Mouse (Mus musculus) splenic B cell, adult 2 months (primary cell): ENCODE measurements around the gene Pde4d.

Source experiments
- DNase-seq: peaks from one replicate; pipeline ENCODE4 v3.0.0-alpha.2; 2011; ENCODE audit warnings: low read depth, low spot score
- H3K27me3 ChIP-seq: 2 replicates; pipeline ENCODE4 v1.6.1; 2012; ENCODE audit warnings: mild to moderate bottlenecking, low read length, moderate library complexity, mixed read lengths; ENCODE audit not compliant: control insufficient read depth, poor library complexity, insufficient read depth, severe bottlenecking
- H3K36me3 ChIP-seq: 2 replicates; pipeline ENCODE4 v1.6.1; 2012; ENCODE audit warnings: mild to moderate bottlenecking, low read length, moderate library complexity, mixed read lengths; ENCODE audit not compliant: control insufficient read depth, poor library complexity, insufficient read depth, severe bottlenecking

Pde4d gene

GRCm38 (mm10) chr13:108598673-108599072, 148.9 kb downstream of the Pde4d start:
- no peaks in the 10 kb centered on the region for H3K36me3 ChIP-seq
- DNase-seq, result no peak
- no peaks in the 10 kb centered on the region for H3K27me3 ChIP-seq

- DNase-seq, result no peak
- H3K27me3 ChIP-seq, result no peaks in the 10 kb centered on the region
- H3K36me3 ChIP-seq, result no peaks in the 10 kb centered on the region
These were observed 149.6 kb downstream of the Pde4d start for GRCm38 (mm10) chr13:108599186-108599900.

- Histone ChIP-seq H3K27me3 (no peaks in the 10 kb centered on the region), H3K36me3 (no peaks in the 10 kb centered on the region)
- no peak for DNase-seq
These were observed 151.3 kb downstream of the Pde4d start for GRCm38 (mm10) chr13:108601021-108601420.

GRCm38 (mm10) chr13:108603502-108603901, 153.8 kb downstream of the Pde4d start:
- Histone ChIP-seq H3K27me3 (no peaks in the 10 kb centered on the region), H3K36me3 (no peaks in the 10 kb centered on the region)
- no peak for DNase-seq

GRCm38 (mm10) chr13:108604213-108604612, 154.5 kb downstream of the Pde4d start:
- no peaks in the 10 kb centered on the region for H3K36me3 ChIP-seq
- no peak for DNase-seq
- no peaks in the 10 kb centered on the region for H3K27me3 ChIP-seq

GRCm38 (mm10) chr13:108618207-108618606, 168.5 kb downstream of the Pde4d start:
- DNase-seq, result no peak
- H3K27me3 ChIP-seq, result no peaks in the 10 kb centered on the region
- no peaks in the 10 kb centered on the region for H3K36me3 ChIP-seq

- Histone ChIP-seq H3K27me3 (no peaks in the 10 kb centered on the region), H3K36me3 (no peaks in the 10 kb centered on the region)
- DNase-seq, result no peak
These were observed 172.9 kb downstream of the Pde4d start for GRCm38 (mm10) chr13:108622681-108623080.

- Histone ChIP-seq H3K36me3 (no peaks in the 10 kb centered on the region), H3K27me3 (no peaks in the 10 kb centered on the region)
- DNase-seq, result no peak
These were observed 174.2 kb downstream of the Pde4d start for GRCm38 (mm10) chr13:108623929-108624328.

GRCm38 (mm10) chr13:108626166-108626565, 176.4 kb downstream of the Pde4d start:
- H3K27me3 ChIP-seq, result no peaks in the 10 kb centered on the region
- no peak for DNase-seq
- H3K36me3 ChIP-seq, result no peaks in the 10 kb centered on the region

- Histone ChIP-seq H3K36me3 (no peaks in the 10 kb centered on the region), H3K27me3 (no peaks in the 10 kb centered on the region)
- DNase-seq, result no peak
These were observed 178.8 kb downstream of the Pde4d start for GRCm38 (mm10) chr13:108628501-108628900.

- DNase-seq, result no peak
- Histone ChIP-seq H3K27me3 (no peaks in the 10 kb centered on the region), H3K36me3 (no peaks in the 10 kb centered on the region)
These were observed 180.8 kb downstream of the Pde4d start for GRCm38 (mm10) chr13:108630576-108630975.

- no peaks in the 10 kb centered on the region for H3K36me3 ChIP-seq
- H3K27me3 ChIP-seq, result no peaks in the 10 kb centered on the region
- DNase-seq, result no peak
These were observed 181.5 kb downstream of the Pde4d start for GRCm38 (mm10) chr13:108631222-108631621.

- DNase-seq, result no peak
- Histone ChIP-seq H3K36me3 (no peaks in the 10 kb centered on the region), H3K27me3 (no peaks in the 10 kb centered on the region)
These were observed 186.8 kb downstream of the Pde4d start for GRCm38 (mm10) chr13:108636526-108636925.

GRCm38 (mm10) chr13:108642259-108642658, 192.5 kb downstream of the Pde4d start:
- no peak for DNase-seq
- no peaks in the 10 kb centered on the region for H3K36me3 ChIP-seq

GRCm38 (mm10) chr13:108646801-108647200, 197.1 kb downstream of the Pde4d start:
- DNase-seq, result no peak
- H3K27me3 ChIP-seq, result no peaks in the 10 kb centered on the region
- H3K36me3 ChIP-seq, result no peaks in the 10 kb centered on the region

More at GRCm38 (mm10) chr13:108642259-108642658, 192.5 kb downstream of the Pde4d start:
- no peaks in the 10 kb centered on the region for H3K27me3 ChIP-seq

GRCm38 (mm10) chr13:108647239-108647638, 197.5 kb downstream of the Pde4d start:
- Histone ChIP-seq H3K36me3 (no peaks in the 10 kb centered on the region), H3K27me3 (no peaks in the 10 kb centered on the region)
- DNase-seq, result no peak
